Mouse (Mus musculus) cerebellum, postnatal 25 days (tissue): ENCODE results near the gene Cyp2g1.
A peak's percentile ranks its signal among the peaks of the same experiment; 100 is the strongest.
"Not testable (repeated sequence)": the region's sequence is repeated elsewhere in the genome, so short reads cannot be mapped to it uniquely, and the experiment has no call there.

ENCODE experiments used
- DNase-seq, 2 experiments: peaks; one replicate each; pipeline ENCODE4 v3.0.0; 2021; ENCODE audit warnings: mixed read lengths in 2 of 2

Cyp2g1 gene

DNA sequence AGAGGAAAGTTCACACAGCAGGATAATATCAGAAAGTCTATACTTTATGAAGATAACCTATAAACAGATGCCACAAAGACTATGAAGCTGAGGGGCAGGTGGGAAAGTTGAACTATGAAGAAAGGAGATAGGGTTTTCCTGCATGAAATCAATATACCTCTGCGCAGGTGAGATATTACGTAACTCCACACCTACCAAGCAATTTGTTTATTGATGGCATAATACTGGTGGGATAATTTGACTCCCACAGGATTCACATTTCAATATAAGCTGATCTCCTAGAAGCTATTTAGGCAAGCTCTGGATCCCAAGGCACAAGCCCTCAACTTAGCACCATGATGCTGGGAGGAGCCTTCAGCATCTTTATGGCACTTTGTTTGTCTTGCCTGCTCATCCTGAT lies at the start of gene Cyp2g1:
Gene Cyp2g1, plus strand, starts transcription at position 301 of the 400 bp plus-strand sequence.
- no peak for DNase-seq

DNA sequence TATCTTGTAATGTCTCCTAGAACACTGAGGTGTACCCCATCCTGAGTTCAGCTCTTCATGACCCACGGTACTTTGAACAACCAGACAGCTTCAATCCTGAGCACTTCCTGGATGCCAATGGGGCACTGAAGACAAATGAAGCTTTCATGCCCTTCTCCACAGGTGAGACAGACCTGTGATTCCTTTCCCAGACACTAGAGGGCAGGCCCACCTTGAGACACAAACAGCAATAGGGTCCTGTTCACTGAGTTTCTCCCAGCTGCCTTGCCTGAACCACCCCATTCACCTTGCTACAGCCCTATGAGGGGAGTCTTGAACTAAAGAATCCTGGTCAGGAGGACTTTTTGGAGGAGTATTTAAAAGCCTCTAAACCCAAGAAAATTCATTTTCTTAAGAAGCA lies 41.6 kb upstream of the Cyp2g1 start:
- no peak for DNase-seq

DNA sequence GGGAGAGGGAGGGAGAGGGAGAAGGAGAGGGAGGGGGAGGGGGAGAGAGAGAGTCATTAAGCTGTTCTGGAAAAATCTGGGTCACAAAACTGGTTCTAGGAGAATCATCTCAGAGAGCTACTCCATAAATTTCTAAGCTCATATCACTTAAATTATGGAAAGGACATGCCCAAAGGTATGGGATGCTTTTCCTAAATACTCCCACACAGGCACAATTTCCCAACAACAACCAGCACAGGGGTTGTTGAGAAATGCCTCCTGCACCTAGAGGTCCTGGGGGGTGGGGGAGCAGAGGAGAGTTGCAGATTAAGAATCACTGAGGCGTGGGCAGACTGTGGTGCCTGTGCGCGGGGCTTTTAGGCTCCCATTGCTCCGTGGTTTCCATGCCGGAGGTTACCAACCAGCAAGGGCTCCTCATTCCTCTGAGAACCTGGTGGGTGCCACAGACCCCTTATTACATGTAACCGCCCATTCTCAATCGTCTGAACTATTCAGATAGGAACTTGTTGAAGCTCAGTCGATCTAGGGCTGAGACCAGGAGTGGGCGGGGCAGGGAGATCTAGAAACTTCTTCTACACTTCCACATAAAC lies 38.7 kb upstream of the Cyp2g1 start:
- no peak for DNase-seq

DNA sequence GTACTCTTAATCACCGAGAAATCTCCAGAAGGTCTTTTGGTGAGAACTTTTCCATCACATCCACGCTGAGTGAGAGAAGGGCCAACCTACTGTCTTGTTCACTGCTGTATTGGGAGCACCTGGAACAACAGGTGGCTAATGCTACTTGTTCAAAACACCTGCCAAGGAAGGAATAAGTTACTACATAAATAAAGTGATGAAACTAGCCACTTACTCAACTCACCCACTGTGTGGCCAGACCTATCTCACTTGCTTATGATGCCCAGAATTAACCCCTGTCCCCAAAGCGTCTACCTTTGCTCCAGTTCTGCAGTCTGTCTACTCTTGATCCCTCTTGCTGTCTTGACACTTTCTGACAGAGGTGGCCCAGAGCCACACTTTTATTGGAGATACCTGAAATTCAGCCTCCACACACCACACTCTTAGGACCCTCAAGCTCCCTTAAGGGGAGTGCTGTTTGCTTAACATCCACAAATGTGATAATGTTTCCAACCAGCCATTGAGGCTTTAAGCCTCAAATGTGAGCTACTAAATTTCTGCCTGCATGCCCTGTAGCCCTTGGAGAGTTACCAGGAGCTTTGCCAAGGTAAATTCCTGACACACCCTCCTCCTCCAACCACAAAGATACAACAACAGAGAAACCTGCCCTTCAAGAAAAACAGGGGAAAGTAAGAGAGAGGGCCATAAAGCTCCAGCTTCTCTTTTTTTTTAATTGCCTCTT lies 35.7 kb upstream of the Cyp2g1 start:
- no peak for DNase-seq

DNA sequence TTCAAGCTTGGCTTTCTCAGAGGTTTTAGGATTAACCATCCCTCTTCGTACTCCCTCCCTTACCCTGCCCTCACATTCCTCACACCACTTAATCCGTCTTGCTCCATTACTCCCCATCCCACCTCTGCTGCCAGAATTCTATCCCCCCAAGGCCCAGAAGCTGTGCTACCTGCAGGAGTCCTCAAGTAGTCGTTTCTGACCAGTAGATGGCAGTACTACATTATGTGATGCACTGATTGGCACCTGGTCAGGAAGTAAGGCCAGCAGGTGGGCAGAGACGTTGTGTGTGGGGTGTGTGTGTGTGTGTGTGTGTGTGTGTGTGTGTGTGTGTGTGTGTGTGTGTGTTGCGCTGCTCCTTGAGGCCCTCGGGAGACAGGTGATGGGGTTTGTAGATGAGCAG lies 32.8 kb upstream of the Cyp2g1 start:
- DNase-seq, result no peak

DNA sequence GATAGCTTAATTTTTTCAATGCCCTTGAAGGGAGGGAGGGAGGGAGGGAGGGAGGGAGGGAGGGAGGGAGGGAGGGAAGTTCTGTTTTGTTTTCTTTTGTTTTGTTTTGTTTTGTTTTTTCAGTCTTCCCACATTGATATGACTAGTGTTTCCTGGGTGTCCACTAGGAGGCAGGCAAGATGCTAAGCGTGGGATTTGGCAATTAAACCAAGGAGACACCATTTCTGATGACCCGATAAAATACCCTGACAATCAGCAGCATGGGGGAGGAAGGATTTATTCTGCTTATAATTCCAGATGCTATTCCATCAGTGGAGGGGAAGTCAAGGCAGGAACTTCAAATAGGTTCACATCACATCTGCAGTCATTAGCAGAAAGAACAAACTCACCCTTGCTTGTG lies 30.9 kb upstream of the Cyp2g1 start:
- DNase-seq, result no peak

DNA sequence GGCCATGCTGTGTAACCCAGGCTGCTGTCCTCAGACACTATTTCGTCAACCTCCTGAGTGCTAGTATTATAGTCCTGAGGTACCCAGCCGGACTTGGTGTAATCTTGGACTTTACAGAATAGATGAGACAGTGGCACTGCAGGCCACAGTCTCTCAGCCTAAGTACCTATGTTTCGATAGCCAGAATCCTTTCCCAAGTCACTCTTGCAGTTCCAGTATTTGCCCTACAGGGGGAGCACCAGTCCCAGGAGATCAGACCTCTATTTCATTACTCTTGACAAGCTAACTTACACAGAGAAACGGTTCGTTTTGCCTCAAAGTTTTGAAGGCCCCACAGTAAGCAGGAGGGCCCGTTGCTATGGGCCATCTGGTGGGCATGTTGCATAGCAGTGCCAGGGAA lies 30.2 kb upstream of the Cyp2g1 start:
- peak in 1 of 2 experiments; percentile 9 for DNase-seq

DNA sequence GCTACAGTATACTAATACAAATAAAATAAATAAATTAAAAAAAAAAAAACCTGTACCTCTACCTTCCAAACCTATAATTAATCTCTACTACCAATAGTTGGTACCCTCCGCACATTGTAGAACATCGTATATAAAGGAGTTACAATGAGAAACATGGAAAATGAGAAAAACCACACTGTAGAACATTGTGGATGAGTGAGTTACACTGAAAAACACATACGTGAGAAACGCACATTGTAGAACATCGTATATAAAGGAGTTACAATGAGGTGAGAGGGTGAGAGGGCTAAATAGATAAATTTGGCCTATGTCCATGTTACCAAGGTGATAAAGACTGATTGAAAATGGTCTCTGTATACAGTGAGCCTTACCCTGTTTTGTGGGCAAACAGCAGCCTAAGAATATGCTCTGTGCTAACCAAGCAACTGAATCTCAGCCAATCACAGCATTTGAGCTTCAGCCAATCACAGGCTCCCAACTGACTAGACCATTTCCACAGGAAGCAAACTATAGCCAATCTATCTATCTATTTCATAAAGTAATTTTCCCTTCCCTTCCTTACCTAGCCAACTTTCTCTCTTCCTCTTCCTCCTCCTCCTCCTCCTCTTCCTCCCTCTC lies 28.8 kb upstream of the Cyp2g1 start:
- no peak for DNase-seq

DNA sequence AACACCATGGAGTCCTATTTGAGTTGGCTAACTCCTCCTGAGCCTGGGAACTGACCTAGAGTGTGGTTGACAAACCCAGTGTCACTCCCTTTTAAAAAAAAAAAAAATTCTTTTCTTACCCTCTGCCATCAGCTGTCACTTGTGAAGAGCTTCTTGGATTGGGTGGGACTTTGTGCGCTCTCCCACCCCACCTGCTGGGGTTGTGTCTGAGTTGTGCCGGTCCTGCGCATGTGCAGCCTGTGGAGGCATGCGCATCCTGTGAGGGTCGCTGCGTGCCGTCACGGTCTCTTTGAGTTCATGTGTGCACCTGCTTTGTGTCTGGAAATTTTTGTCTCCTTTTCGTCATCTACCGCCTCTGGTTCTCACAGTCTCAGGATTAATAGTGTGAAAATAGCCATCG lies 28.2 kb upstream of the Cyp2g1 start:
- DNase-seq, result no peak

DNA sequence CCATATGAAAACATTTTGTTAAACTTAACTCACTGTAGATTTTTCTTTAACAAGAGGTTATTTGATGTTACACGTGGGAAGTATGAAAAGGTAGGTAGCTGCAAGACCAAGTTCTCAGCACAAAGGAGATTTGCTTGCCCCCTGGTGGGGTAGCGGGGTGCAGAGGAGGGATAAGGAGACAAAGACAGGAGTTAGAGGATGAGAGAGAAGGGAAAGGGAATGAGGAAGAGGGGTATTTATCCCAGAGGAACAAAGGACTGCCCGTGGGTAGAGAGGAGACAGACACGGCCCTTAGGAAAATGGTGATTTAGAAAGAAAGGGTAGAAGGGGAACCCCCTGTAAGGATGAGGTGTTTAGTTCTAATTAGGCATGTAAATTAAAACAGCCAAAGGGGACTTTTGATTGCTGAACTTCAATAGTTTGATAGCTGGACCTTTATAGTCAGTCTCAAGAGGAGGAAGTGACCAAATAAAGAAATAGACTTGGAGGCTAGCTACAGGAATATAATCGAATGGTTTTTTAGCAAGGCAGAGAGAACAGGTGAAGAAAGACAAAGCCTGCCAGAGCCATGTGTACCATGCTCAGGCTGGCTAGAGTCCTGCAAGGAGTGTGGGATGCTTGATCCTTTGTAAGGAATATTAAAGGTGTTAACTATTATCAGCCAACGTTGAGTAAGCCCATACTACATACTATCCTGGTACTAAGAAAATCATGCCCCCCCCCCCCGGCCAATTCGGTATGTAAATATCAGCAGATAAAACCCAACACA lies 27.5 kb upstream of the Cyp2g1 start:
- DNase-seq, result no peak

DNA sequence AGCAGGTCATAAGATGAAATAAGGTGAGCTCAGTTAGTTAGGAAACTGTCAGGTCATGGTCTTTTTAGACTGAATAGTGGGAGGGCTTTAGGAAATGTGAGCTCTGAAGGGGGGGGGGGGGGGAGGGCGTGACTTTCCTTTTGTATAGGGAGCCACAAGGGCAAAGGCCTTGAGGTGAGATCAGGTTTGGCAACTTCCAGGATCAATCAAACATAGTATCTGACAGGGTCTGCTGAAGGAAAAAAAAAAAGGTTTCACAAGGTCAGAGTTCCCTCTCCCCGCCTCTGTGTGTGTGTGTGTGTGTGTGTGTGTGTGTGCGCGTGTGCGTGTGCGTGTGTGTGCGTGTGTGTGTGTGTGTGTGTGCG lies 26.9 kb upstream of the Cyp2g1 start:
- DNase-seq, result no peak

DNA sequence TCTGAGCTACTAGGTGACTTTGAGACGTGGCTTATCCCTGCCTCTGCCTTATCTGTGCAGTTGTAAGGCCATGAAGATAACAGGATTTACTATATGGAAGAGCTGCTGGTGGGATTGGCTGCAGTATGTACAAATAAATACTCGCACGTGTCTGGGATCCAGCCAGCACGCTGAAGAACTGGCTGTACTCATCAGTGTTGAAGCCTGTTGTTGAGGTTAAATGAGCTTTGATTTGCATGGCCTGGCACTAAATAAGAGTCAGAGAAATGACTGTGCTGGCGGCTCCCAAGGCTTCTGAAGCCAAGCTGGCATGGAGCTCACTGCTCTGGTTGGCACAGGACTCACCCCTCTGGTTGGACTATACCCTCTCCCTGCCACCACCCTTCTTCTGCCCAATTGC lies 25.5 kb upstream of the Cyp2g1 start:
- DNase-seq, result no peak

DNA sequence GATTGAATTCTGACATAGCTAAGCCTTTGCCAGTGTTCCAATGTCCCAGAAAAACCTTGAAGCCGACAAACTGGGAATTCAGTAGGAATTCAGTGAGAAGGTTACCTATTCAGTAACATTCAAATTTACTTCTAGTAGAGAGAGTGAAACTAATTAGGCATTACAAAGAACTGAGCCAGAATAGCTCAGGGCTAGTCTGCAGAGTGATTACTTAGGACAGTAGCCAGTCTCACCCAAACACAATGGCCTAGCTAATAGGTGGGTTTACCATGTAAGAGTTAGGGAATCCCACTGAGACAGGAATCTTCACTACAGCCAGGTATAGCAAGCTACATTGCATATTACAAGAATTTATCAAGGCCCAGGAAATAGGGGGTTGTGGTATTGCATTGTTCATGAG lies 22.7 kb upstream of the Cyp2g1 start:
- DNase-seq, result not testable (repeated sequence)

DNA sequence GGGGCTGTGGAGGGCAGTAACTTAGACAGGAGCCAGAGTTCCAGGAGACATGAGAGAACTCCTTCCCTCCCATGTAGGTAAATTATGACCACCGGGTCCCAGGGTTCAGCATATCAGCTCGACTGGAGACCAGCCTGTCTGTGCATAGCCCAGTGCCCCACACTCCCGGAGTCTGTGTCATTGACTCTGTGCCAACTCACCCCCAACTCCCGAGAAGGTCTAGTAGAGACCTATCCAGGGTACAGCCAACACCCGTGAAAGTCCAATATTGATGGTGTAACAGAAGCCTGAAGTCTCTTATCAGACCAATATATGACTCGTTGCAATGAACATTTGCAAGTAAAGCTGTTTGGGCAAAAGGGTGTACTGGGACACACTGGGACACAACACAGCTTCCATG lies 18.7 kb upstream of the Cyp2g1 start:
- no peak for DNase-seq

DNA sequence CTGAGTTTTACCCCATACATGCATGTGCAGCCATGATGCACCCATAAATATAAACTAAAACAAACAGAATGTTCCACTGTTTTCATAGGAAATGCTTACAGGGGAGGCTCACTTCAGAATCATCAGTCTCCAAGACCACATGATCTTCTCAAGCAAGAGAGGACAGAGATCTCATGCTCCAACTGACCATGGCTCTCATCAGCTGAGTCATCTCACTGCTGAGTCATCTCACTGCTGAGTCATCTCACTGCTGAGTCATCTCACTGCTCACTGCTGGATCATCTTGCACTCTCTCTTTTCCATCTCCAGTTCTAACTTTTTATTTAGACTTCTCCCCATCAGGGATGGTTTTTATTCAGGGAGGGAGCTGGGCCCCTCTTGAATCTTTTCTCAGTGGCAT lies 8.6 kb upstream of the Cyp2g1 start:
- DNase-seq, result no peak

DNA sequence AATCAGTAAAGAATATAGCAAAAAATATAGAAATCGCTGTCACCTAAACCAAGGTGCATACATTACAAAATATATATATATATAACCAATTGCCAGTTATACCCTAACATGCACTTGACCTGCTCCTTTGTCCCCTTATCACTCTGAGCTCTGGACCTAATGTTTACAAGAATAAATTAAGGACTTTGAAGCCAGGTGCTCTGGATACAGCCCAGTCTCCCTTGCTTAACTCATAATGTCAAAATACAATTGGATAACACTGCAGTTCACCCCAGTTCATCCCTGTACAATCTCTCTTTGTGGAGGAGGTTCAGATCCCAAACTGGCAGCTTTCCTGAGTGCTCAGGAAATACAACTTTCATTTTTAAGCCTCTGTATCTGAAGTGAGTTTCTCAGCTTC lies 7.7 kb upstream of the Cyp2g1 start:
- no peak for DNase-seq

DNA sequence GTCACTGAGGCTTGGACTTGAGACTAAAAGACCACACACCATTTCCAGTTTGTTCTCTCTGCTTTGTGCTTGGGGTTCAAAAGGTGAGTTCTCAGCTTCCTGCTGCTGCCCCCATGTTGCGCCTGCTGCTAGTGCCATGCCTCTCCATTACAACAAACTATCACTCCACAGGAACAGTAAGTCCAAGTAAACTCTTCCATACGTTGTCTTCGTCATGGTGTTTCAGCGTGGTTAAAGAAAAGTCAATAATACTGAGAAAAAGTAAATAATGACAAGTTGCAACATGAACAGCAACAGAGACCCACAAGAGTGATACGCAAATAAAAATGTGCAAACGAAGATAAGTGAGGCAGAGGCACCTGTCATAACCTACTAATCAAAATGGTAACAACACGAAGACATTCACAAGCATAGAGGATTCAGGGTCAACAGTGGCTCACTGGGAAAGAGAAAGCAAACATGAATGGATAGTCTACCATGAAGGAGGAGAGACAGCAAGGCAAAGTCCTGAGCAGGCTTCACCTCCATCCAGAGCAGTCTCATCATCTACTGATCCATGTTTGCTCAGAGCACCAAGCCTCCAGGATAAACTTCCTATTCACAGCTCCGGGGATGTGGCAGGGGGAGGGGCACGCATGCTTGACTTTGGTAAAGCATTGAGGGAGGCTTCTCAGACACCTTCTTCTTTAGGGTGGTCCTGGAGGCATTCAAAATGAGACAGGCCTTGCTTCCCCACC lies 23.0 kb downstream of the Cyp2g1 start:
- DNase-seq, result not testable (repeated sequence)

DNA sequence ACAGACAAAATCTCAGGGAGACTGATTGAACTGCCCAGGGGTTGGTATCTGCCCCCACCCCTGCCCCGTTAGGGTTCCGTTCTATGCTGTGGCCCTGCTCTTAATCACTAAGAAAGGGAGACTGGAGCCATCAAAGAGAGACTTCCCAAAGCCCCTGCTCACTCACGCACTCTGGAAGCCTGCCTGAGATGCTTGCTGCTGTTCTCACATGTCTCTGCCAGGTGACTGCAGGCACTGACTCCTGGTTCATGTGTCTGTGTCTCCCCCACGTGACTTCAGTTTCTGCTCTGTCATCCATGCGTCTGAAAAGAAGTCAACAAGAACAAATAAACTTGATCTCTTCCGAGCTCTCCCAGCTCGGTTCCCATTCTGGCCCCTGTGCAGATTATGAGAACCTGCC lies 24.0 kb downstream of the Cyp2g1 start:
- DNase-seq, result not testable (repeated sequence)

DNA sequence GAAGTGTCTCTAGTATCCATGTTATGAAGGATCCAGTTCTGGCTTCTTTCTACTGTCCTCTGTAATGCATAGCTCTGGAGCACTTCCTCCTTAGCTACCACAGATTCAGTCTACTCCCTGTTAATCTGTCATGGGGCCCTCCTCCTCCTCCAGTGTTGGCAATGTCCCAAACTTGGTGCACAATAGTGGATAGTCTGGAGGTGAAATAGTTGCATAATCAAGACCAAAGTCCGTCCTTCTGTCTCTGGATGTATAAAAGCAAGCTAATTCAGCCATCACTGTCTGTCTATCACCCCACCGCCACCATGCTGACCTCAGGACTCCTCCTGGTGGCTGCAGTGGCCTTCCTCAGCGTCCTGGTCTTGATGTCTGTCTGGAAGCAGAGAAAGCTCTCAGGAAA lies 26.4 kb downstream of the Cyp2g1 start, which contains the start of gene Cyp2a5:
Gene Cyp2a5, plus strand, starts transcription at position 247 of the 400 bp plus-strand sequence.
- DNase-seq, result not testable (repeated sequence)

DNA sequence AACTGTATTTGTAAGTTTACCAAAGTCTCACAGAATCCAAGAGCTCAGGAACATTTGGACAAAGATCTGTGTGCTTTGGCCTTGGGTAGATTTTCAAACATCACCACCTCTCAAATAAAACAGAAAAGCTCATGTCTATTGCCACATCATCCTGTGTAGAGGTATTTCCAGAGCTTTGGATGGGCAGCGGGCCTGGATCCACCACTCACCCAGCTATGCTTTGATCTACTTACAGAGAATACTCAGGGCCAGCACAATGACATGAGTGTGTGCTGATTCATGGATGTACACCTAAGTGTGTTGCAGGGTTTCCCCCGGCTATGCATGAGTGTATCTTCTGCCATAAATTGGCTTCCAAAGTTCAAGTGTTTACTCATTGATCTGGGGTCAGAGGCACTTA lies 34.7 kb downstream of the Cyp2g1 start:
- DNase-seq, result not testable (repeated sequence)

DNA sequence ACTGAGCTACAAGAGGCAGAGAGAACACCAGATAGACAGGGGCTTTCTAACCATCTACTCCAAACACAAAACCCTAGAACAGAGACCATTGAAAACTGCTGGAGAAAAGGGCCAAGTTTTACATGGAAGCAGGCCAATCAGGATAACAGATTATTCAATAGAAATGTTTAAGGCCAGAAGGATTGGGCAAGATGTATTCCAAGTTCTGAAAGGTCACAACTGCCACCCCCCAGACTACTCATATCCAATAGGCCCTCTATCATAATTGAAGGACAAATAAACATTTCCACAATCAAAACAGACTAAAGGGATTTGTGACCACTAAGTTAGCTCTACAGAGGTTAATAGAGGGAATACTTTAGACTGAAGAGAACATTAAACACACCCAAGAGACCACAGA lies 41.4 kb downstream of the Cyp2g1 start:
- not testable (repeated sequence) for DNase-seq
